Mouse (Mus musculus): ENCODE results near the gene Arrdc2.

DNA sequence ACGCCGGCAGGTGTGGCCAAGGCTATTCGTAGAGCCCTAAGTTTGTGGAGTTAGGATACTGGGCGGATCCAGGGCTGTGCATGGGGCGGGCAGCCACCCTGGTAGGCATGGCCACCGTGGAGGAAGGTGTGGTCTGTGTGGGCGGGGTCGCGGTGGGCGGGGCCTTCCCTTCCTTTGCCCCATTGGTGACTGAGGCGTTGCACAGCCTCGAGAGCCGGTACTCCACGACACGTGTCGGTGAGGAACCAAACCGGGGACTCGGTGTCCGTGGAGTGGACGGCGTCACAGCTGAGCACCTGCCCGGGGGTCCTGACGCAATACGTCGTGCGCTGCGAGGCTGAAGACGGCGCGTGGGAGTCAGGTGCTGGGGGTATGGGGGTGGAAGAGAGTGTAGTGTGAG lies 22.8 kb downstream of the Arrdc2 start:
- no peak for TF ChIP-seq FLI1 (IDR thresholded peaks at IDR 0.05; ENCODE audit: low read length)
- TF ChIP-seq GATA1 (IDR thresholded peaks at IDR 0.05; ENCODE audit: borderline replicate concordance, low read length), result no peak
